Mouse (Mus musculus): ENCODE data around the gene Gm2026. TPM values are rescaled to one million over a fixed set of nuclear protein-coding genes. Genes with fewer than 3 reads are reported as not detected.
"Not testable (repeated sequence)": the region's sequence is repeated elsewhere in the genome, so short reads cannot be mapped to it uniquely, and the experiment has no call there.

Gm2026 gene
- polyA plus RNA-seq (2012; ENCODE audit: insufficient read depth, low replicate concordance) = not detected in 2 replicates

- not testable (repeated sequence) for H3K36me3 ChIP-seq (replicated peaks; ENCODE audit: low read length); H3K4me3 ChIP-seq (replicated peaks); H3K9me3 ChIP-seq; H3K27me3 ChIP-seq (replicated peaks); H3K4me1 ChIP-seq
These were observed at the start of gene Gm2026 for GRCm38 (mm10) chr2:175965031-175965430. Gene Gm2026 (plus strand): TSS chr2:175965331.

GRCm38 (mm10) chr2:175931000-175931399 lies 34.1 kb upstream of the Gm2026 start, which contains the start of gene Zfp966:
Gene Zfp966 (minus strand): TSS chr2:175931100.
- not testable (repeated sequence) for H3K4me1 ChIP-seq; H3K4me3 ChIP-seq (replicated peaks); H3K27me3 ChIP-seq (replicated peaks); H3K36me3 ChIP-seq (replicated peaks; ENCODE audit: low read length); H3K9me3 ChIP-seq

Other genes with a start within 250 kb of the Gm2026 start
- not detected in 2 replicates for gene Gm2007, start 223.8 kb upstream of the Gm2026 start, polyA plus RNA-seq (2012; ENCODE audit: insufficient read depth, low replicate concordance)
- not detected in 2 replicates for gene Gm14288, start 164.2 kb upstream of the Gm2026 start, polyA plus RNA-seq (2012; ENCODE audit: insufficient read depth, low replicate concordance)
- gene Gm6710, start 96.1 kb upstream of the Gm2026 start, polyA plus RNA-seq (2012; ENCODE audit: insufficient read depth, low replicate concordance) = not detected in 2 replicates
- gene Zfp966, start 34.2 kb upstream of the Gm2026 start, polyA plus RNA-seq (2012; ENCODE audit: insufficient read depth, low replicate concordance) = not detected in 2 replicates
- gene Gm2004, start 184.5 kb downstream of the Gm2026 start, polyA plus RNA-seq (2012; ENCODE audit: insufficient read depth, low replicate concordance) = not detected in 2 replicates

All from megakaryocyte, embryonic 14.5 days (primary cell).